Mouse (Mus musculus) ES-Bruce4 (cell line): ENCODE measurements around the gene Ppfia1. TPM values are rescaled to one million over a fixed set of nuclear protein-coding genes. Genes with fewer than 3 reads are reported as not detected.

Experiments used
- H3K27ac ChIP-seq: 2 replicates; pipeline ENCODE4 v1.5.1; 2012; ENCODE audit warnings: low read length, inconsistent platforms; ENCODE audit not compliant: insufficient read depth
- H3K27me3 ChIP-seq: 2 replicates; pipeline ENCODE4 v1.6.1; 2012; ENCODE audit warnings: mild to moderate bottlenecking, low read length, inconsistent platforms; ENCODE audit not compliant: control insufficient read depth, poor library complexity, insufficient read depth, severe bottlenecking
- H3K36me3 ChIP-seq: 2 replicates; pipeline ENCODE4 v1.6.1; 2012; ENCODE audit warnings: inconsistent platforms, mild to moderate bottlenecking, low read length, moderate library complexity; ENCODE audit not compliant: control insufficient read depth, poor library complexity, insufficient read depth, severe bottlenecking
- H3K4me1 ChIP-seq: one replicate; pipeline ENCODE4 v1.8.1; 2011; ENCODE audit warnings: low read length; ENCODE audit not compliant: control insufficient read depth, insufficient read depth
- H3K4me3 ChIP-seq: 2 replicates; pipeline ENCODE4 v1.5.1; 2011; ENCODE audit warnings: low read depth, mild to moderate bottlenecking, low read length
- H3K9ac ChIP-seq: 2 replicates; pipeline ENCODE4 v1.6.1; 2012; ENCODE audit warnings: low read depth, mild to moderate bottlenecking, inconsistent platforms; ENCODE audit not compliant: poor library complexity, severe bottlenecking
- H3K9me3 ChIP-seq: replicated peaks from 2 replicates; pipeline ENCODE4 v1.6.1; 2012; ENCODE audit warnings: mild to moderate bottlenecking, low read length, inconsistent platforms; ENCODE audit not compliant: control insufficient read depth, poor library complexity, insufficient read depth, severe bottlenecking
- CTCF ChIP-seq: IDR thresholded peaks from one replicate; pipeline ENCODE4 v1.8.1; 2011; ENCODE audit warnings: low read depth, low read length
- EP300 ChIP-seq: IDR thresholded peaks from 2 replicates; pipeline ENCODE4 v1.6.1; 2011; ENCODE audit warnings: low read depth, low read length; ENCODE audit not compliant: insufficient read depth
- POLR2A ChIP-seq: IDR thresholded peaks from one replicate; pipeline ENCODE4 v1.8.1; 2011; ENCODE audit warnings: low read length; ENCODE audit not compliant: insufficient read depth
- polyA plus RNA-seq: library from polyadenylated mRNA; stranded (reverse); fragments of >200 nt; gene quantifications from 2 replicates; pipeline ENCODE4 v1.2.4, GENCODE M21; 2011; ENCODE audit warnings: low read depth; ENCODE audit not compliant: missing spikeins, insufficient read depth, insufficient read length

Gene Ppfia1
- polyA plus RNA-seq, 1 experiment, result 59.0 TPM

GRCm38 (mm10) chr7:144527723-144528221 lies 25.8 kb downstream of the Ppfia1 start:
- Histone ChIP-seq H3K27ac (no peak overlapping the region), H3K4me3 (no peak overlapping the region), H3K4me1 (no peaks in the 10 kb centered on the region), H3K9me3 (no peaks in the 10 kb centered on the region), H3K36me3 (no peaks in the 10 kb centered on the region), H3K9ac (no peak overlapping the region), H3K27me3 (no peaks in the 10 kb centered on the region)
- no peak for TF ChIP-seq EP300
- peak; percentile 13 for TF ChIP-seq CTCF

GRCm38 (mm10) chr7:144526649-144527048 lies 26.9 kb downstream of the Ppfia1 start:
- Histone ChIP-seq H3K4me1 (no peaks in the 10 kb centered on the region), H3K27me3 (no peaks in the 10 kb centered on the region), H3K9ac (no peak overlapping the region), H3K4me3 (no peak overlapping the region), H3K9me3 (no peaks in the 10 kb centered on the region), H3K27ac (no peak overlapping the region), H3K36me3 (no peaks in the 10 kb centered on the region)
- no peak for TF ChIP-seq EP300
- TF ChIP-seq POLR2A, result no peak
- TF ChIP-seq CTCF, result no peak

- TF ChIP-seq CTCF, result no peak
- TF ChIP-seq POLR2A, result no peak
- no peak for TF ChIP-seq EP300
- H3K4me1 ChIP-seq, result no peaks in the 10 kb centered on the region
- no peak overlapping the region for H3K4me3 ChIP-seq
- peaks cover 6% of the 10 kb centered on the region; the same call in 1 of the 2 replicates for H3K36me3 ChIP-seq
- no peak overlapping the region for H3K27ac ChIP-seq
- no peaks in the 10 kb centered on the region for H3K9me3 ChIP-seq
- no peaks in the 10 kb centered on the region for H3K27me3 ChIP-seq
- no peak overlapping the region for H3K9ac ChIP-seq
Observed at GRCm38 (mm10) chr7:144524427-144525191, 28.9 kb downstream of the Ppfia1 start.

- Histone ChIP-seq H3K27ac (no peak overlapping the region), H3K4me3 (no peak overlapping the region), H3K27me3 (no peaks in the 10 kb centered on the region), H3K9me3 (no peaks in the 10 kb centered on the region), H3K9ac (no peak overlapping the region), H3K36me3 (peaks cover 16% of the 10 kb centered on the region), H3K4me1 (no peaks in the 10 kb centered on the region)
- TF ChIP-seq EP300, result no peak
- no peak for TF ChIP-seq POLR2A
- no peak for TF ChIP-seq CTCF
Observed at GRCm38 (mm10) chr7:144523415-144523814, 30.1 kb downstream of the Ppfia1 start.

- H3K27ac ChIP-seq, result no peak overlapping the region
- H3K9me3 ChIP-seq, result no peaks in the 10 kb centered on the region
- H3K36me3 ChIP-seq, result peaks cover 20% of the 10 kb centered on the region
- TF ChIP-seq EP300 (no peak), CTCF (no peak), POLR2A (no peak)
- no peaks in the 10 kb centered on the region for H3K4me1 ChIP-seq
- H3K27me3 ChIP-seq, result no peaks in the 10 kb centered on the region
- no peak overlapping the region for H3K4me3 ChIP-seq
- no peak overlapping the region for H3K9ac ChIP-seq
Observed at GRCm38 (mm10) chr7:144521927-144522326, 31.6 kb downstream of the Ppfia1 start.

GRCm38 (mm10) chr7:144519852-144520251 lies 33.7 kb downstream of the Ppfia1 start:
- Histone ChIP-seq H3K27me3 (no peaks in the 10 kb centered on the region), H3K4me3 (no peak overlapping the region), H3K36me3 (peaks cover 22% of the 10 kb centered on the region), H3K4me1 (no peaks in the 10 kb centered on the region), H3K9ac (no peak overlapping the region), H3K27ac (no peak overlapping the region), H3K9me3 (no peaks in the 10 kb centered on the region)
- no peak for TF ChIP-seq POLR2A
- no peak for TF ChIP-seq CTCF
- no peak for TF ChIP-seq EP300
